Mouse (Mus musculus) liver, postnatal 0 days (tissue): ENCODE measurements around the gene Ppp1r16b.

Source experiments
- CTCF ChIP-seq: sonication (generic); IDR thresholded peaks from 2 replicates; pipeline ENCODE4 v1.5.1; 2016; ENCODE audit warnings: antibody characterized with exemption, low read depth
- EP300 ChIP-seq: IDR thresholded peaks from 2 replicates; pipeline ENCODE4 v1.6.1; 2016; ENCODE audit warnings: antibody characterized with exemption, low read depth, mild to moderate bottlenecking

DNA sequence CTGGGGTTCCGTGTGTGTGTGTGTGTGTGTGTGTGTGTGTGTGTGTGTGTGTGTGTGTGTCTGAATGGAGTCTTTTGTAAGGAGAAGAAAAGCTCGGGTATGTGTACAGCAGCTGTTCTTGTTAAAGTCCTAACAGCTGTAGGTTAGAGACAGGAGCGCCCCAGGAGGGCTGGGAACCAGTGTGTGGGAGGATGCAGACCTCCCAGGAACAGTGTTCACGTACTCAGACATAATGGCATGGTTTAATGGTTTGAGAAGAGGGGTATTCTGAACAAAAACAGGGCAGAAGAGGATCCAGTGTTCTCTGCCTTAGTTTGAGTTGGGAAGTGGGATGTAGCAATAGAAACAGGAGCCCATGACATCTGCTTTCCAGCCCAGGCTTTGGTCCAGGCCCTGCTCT lies 134.1 kb downstream of the Ppp1r16b start:
- TF ChIP-seq CTCF (no peak), EP300 (no peak)
